Mouse (Mus musculus): Measurements from ENCODE around the gene Hexdc. TPM values are rescaled to one million over a fixed set of nuclear protein-coding genes. Genes with fewer than 3 reads are reported as not detected.
A peak's percentile ranks its signal among the peaks of the same experiment; 100 is the strongest.

Hexdc gene
- polyA plus RNA-seq, 1 experiment = 5.2 TPM

GRCm38 (mm10) chr11:121229018-121229439, 24.8 kb downstream of the Hexdc start, which contains the start of gene Cybc1:
Gene Cybc1 (minus strand): TSS chr11:121229322.
- Histone ChIP-seq H3K27ac (ENCODE audit: control insufficient read depth, insufficient read depth, low read depth, low read length) (peak within 1 kb of the TSS; percentile 39), H3K4me3 (ENCODE audit: control insufficient read depth, low read depth, low read length) (peak within 1 kb of the TSS; percentile 89), H3K27me3 (ENCODE audit: control insufficient read depth, insufficient read depth, low read length) (no peaks in the 10 kb centered on the region), H3K36me3 (ENCODE audit: control insufficient read depth, insufficient read depth, low read length) (no peaks in the 10 kb centered on the region), H3K4me1 (ENCODE audit: control insufficient read depth, insufficient read depth, low read length) (peaks cover 4% of the 10 kb centered on the region; the same call in 1 of the 2 replicates)
- TF ChIP-seq POLR2A (IDR thresholded peaks at IDR 0.05; ENCODE audit: control insufficient read depth, low read depth, low read length) = peak; percentile 48; the same call in 1 of the 2 replicates
- TF ChIP-seq CTCF (IDR thresholded peaks at IDR 0.05; ENCODE audit: control insufficient read depth, insufficient read depth, insufficient replicate concordance, low read depth, low read length) = 0 out of 2 replicates have a peak, but pooled peaks have one; percentile 12

DNA sequence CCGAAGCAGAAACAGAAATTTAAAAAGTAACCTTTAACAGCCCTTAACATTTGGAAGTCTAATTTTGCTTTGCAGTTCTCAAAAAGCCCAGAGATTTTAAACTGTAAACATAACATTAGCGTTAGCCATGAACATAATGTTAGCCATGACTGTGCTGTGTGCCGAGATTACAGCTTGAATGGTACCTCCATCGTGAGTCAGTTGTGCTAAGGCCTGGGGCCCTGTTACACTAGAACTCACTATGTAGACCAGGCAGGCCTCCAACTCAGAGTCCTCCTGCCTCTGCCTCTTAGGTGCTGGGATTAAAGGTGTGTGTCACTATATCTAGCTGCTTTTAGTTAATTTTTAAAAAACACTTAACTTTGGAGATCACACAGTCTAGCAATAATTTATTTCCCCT, 27.0 kb downstream of the Hexdc start:
- TF ChIP-seq CTCF (IDR thresholded peaks at IDR 0.05; ENCODE audit: control insufficient read depth, insufficient read depth, insufficient replicate concordance, low read depth, low read length) (no peak), POLR2A (IDR thresholded peaks at IDR 0.05; ENCODE audit: control insufficient read depth, low read depth, low read length) (no peak)
- Histone ChIP-seq H3K27ac (ENCODE audit: control insufficient read depth, insufficient read depth, low read depth, low read length) (no peak overlapping the region), H3K27me3 (ENCODE audit: control insufficient read depth, insufficient read depth, low read length) (no peaks in the 10 kb centered on the region)

DNA sequence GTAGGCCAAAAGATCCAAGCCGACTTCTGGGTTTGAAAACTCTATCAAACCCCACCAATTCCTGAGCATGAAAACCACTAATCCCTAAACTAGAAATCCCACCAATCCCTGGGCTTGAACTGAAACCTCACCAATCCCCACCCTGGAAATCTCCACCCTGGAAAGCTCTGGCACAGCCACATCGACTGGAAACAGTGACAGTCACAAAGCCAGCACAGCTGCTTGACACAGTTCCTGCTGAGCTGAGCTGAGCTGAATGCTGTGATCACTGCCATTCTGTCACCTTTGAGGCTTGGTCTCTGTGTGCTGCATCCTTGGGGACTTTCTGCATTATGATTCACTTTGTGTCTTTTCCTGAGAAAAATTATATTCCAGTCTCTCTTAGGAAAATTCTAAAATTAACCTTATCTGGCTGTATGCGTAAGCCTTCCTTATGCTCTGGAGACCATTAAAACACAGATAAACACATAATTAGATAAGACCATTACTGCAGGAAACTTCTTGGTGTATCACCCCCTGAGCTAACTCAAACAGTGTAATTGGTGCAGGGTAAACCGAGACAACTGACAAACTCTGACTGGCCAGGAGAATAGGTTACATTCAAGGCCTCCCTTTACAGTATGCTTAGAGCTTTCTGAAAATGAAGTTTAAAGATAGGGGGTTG, 27.5 kb downstream of the Hexdc start:
- Histone ChIP-seq H3K27ac (ENCODE audit: control insufficient read depth, insufficient read depth, low read depth, low read length) (no peak overlapping the region), H3K4me3 (ENCODE audit: control insufficient read depth, low read depth, low read length) (no peak overlapping the region), H3K4me1 (ENCODE audit: control insufficient read depth, insufficient read depth, low read length) (peaks cover 4% of the 10 kb centered on the region; the same call in 1 of the 2 replicates), H3K27me3 (ENCODE audit: control insufficient read depth, insufficient read depth, low read length) (no peaks in the 10 kb centered on the region), H3K36me3 (ENCODE audit: control insufficient read depth, insufficient read depth, low read length) (no peaks in the 10 kb centered on the region)
- no peak for TF ChIP-seq POLR2A (IDR thresholded peaks at IDR 0.05; ENCODE audit: control insufficient read depth, low read depth, low read length)

More for the DNA sequence above, 27.0 kb downstream of the Hexdc start:
- Histone ChIP-seq H3K4me1 (ENCODE audit: control insufficient read depth, insufficient read depth, low read length) (peaks cover 4% of the 10 kb centered on the region; the same call in 1 of the 2 replicates), H3K36me3 (ENCODE audit: control insufficient read depth, insufficient read depth, low read length) (no peaks in the 10 kb centered on the region), H3K4me3 (ENCODE audit: control insufficient read depth, low read depth, low read length) (no peak overlapping the region)

- TF ChIP-seq POLR2A (IDR thresholded peaks at IDR 0.05; ENCODE audit: control insufficient read depth, low read depth, low read length) = no peak
- TF ChIP-seq CTCF (IDR thresholded peaks at IDR 0.05; ENCODE audit: control insufficient read depth, insufficient read depth, insufficient replicate concordance, low read depth, low read length) = no peak
- H3K4me1 ChIP-seq (ENCODE audit: control insufficient read depth, insufficient read depth, low read length) = peaks cover 4% of the 10 kb centered on the region
- no peaks in the 10 kb centered on the region for H3K36me3 ChIP-seq (ENCODE audit: control insufficient read depth, insufficient read depth, low read length)
- no peak overlapping the region for H3K4me3 ChIP-seq (ENCODE audit: control insufficient read depth, low read depth, low read length)
- no peaks in the 10 kb centered on the region for H3K27me3 ChIP-seq (ENCODE audit: control insufficient read depth, insufficient read depth, low read length)
- H3K27ac ChIP-seq (ENCODE audit: control insufficient read depth, insufficient read depth, low read depth, low read length) = no peak overlapping the region
These were observed 28.5 kb downstream of the Hexdc start for GRCm38 (mm10) chr11:121232706-121233105.

DNA sequence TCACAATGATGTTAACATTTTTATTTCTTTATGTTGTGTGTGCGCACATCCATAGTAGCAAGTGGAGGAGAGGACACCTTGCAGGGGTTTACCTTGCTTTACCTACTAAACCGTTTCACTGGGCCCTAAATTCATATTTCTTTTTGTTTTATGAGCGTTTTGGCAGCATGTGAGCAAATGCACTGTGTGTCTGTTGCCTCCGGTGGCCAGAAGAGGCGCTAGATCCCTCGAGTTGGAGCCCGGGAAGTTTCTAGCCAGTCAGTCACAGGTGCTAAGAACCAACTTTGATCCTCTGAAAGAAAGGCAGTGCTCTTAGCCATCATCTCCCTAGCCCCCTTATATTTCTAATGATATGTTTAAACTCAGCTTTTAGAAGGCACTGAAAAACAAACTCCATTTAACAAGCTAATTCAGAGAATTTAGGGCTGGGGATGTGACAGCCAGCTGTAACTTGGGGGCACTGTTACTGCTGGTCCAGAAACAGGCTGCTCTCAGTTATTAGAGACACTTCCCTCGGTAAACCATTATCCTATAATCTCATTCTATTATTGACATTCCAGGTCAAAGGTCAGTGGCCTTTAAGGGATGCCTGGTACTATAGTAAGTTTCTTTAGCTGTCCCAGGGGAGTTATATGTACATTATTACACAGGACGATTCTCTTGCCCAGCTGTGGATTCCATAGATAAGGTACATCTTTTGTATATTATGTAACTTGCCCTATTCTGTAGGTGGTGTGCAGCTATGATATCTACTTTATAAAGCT, 31.4 kb downstream of the Hexdc start:
- Histone ChIP-seq H3K4me1 (ENCODE audit: control insufficient read depth, insufficient read depth, low read length) (no peaks in the 10 kb centered on the region; the same call in none of the 2 replicates), H3K36me3 (ENCODE audit: control insufficient read depth, insufficient read depth, low read length) (no peaks in the 10 kb centered on the region), H3K27ac (ENCODE audit: control insufficient read depth, insufficient read depth, low read depth, low read length) (no peak overlapping the region), H3K4me3 (ENCODE audit: control insufficient read depth, low read depth, low read length) (no peak overlapping the region), H3K27me3 (ENCODE audit: control insufficient read depth, insufficient read depth, low read length) (no peaks in the 10 kb centered on the region)
- TF ChIP-seq POLR2A (IDR thresholded peaks at IDR 0.05; ENCODE audit: control insufficient read depth, low read depth, low read length) (no peak), CTCF (IDR thresholded peaks at IDR 0.05; ENCODE audit: control insufficient read depth, insufficient read depth, insufficient replicate concordance, low read depth, low read length) (no peak; the same call in 1 of the 2 replicates)

DNA sequence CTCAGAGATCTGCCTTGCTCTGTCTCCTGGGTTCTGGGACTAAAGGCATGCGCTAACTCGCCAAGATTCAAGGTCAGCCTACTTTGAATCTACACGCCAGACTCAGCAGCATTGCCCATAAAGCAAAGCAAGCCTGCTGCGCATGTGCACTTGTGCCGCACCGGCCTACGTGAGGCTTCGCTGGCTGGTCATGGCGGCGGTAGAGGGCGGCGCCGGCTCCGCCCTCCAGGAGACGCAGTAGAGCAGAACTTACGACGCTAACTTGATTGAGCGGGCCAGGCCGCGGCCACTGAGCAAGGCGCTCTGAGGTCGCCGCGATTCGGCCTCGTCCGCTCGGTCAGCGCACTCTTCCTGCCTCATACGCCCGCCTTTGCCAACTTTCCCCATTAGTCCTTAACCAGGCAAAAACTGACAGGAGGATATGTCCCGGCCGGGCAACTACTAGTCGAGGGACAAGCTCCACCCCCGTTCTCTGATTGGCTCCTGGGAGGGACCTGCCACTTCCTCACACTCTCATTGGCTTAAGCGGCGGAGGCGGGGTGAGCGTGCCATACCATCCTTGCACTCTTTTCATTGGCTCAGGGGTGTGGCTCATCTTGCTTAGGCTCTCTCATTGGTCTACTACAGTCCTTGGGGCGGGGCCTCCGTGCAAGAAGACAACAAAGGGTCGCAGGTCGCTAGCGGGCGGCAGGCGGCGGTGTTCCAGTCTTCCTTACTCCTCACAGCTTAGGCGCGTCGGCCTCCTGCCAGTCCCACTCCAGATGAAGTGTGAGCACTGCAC, 32.5 kb downstream of the Hexdc start, which contains the start of gene Narf:
Gene Narf (plus strand): TSS at position 690 of the 781 bp plus-strand sequence.
- H3K27ac ChIP-seq (ENCODE audit: control insufficient read depth, insufficient read depth, low read depth, low read length) = peak within 1 kb of the TSS; percentile 99
- TF ChIP-seq POLR2A (IDR thresholded peaks at IDR 0.05; ENCODE audit: control insufficient read depth, low read depth, low read length) (peak; percentile 92), CTCF (IDR thresholded peaks at IDR 0.05; ENCODE audit: control insufficient read depth, insufficient read depth, insufficient replicate concordance, low read depth, low read length) (peak; percentile 33; the same call in 1 of the 2 replicates)
- H3K27me3 ChIP-seq (ENCODE audit: control insufficient read depth, insufficient read depth, low read length) = no peaks in the 10 kb centered on the region
- H3K36me3 ChIP-seq (ENCODE audit: control insufficient read depth, insufficient read depth, low read length) = no peaks in the 10 kb centered on the region
- no peaks in the 10 kb centered on the region; the same call in none of the 2 replicates for H3K4me1 ChIP-seq (ENCODE audit: control insufficient read depth, insufficient read depth, low read length)
- H3K4me3 ChIP-seq (ENCODE audit: control insufficient read depth, low read depth, low read length) = peak within 1 kb of the TSS; percentile 97

Measured in testis, adult 2 months (tissue).